Mouse (Mus musculus) R1 (cell line): ENCODE data around the gene Tardbp.

ENCODE experiments used
- DNase-seq: peaks from one replicate; pipeline ENCODE4 v3.0.0-alpha.2; 2018; ENCODE audit warnings: low read depth, low spot score

The Tardbp gene

GRCm38 (mm10) chr4:148626623-148627185 lies at the start of gene Tardbp:
Gene Tardbp (minus strand): TSS chr4:148627019.
- peak; percentile 95 for DNase-seq

- no peak for DNase-seq
Observed at GRCm38 (mm10) chr4:148676188-148676960, 49.6 kb upstream of the Tardbp start.

- DNase-seq, result no peak
Observed at GRCm38 (mm10) chr4:148675043-148675442, 48.2 kb upstream of the Tardbp start.

GRCm38 (mm10) chr4:148671230-148671947 lies 44.6 kb upstream of the Tardbp start:
- no peak for DNase-seq

- no peak for DNase-seq
Observed at GRCm38 (mm10) chr4:148667006-148667755, 40.4 kb upstream of the Tardbp start.

- no peak for DNase-seq
Observed at GRCm38 (mm10) chr4:148664021-148664420, 37.2 kb upstream of the Tardbp start.

GRCm38 (mm10) chr4:148663326-148663725 lies 36.5 kb upstream of the Tardbp start:
- DNase-seq, result no peak

GRCm38 (mm10) chr4:148662168-148662965 lies 35.5 kb upstream of the Tardbp start:
- DNase-seq, result peak; percentile 83

- DNase-seq, result no peak
Observed at GRCm38 (mm10) chr4:148660174-148660573, 33.4 kb upstream of the Tardbp start.

- no peak for DNase-seq
Observed at GRCm38 (mm10) chr4:148657776-148658175, 31.0 kb upstream of the Tardbp start.

GRCm38 (mm10) chr4:148656691-148657258 lies 30.0 kb upstream of the Tardbp start:
- no peak for DNase-seq

GRCm38 (mm10) chr4:148654701-148655398 lies 28.0 kb upstream of the Tardbp start:
- DNase-seq, result peak; percentile 95

- peak; percentile 71 for DNase-seq
Observed at GRCm38 (mm10) chr4:148651045-148651444, 24.2 kb upstream of the Tardbp start.

- peak; percentile 62 for DNase-seq
Observed at GRCm38 (mm10) chr4:148649309-148649708, 22.5 kb upstream of the Tardbp start.

- DNase-seq, result no peak
Observed at GRCm38 (mm10) chr4:148646616-148647015, 19.8 kb upstream of the Tardbp start.

GRCm38 (mm10) chr4:148644926-148645325 lies 18.1 kb upstream of the Tardbp start:
- DNase-seq, result no peak

GRCm38 (mm10) chr4:148644157-148644511 lies 17.3 kb upstream of the Tardbp start:
- peak; percentile 88 for DNase-seq

- no peak for DNase-seq
Observed at GRCm38 (mm10) chr4:148643291-148644156, 16.7 kb upstream of the Tardbp start, which contains the start of gene Gm572. Gene Gm572 (plus strand): TSS chr4:148643317.

- no peak for DNase-seq
Observed at GRCm38 (mm10) chr4:148641121-148641520, 14.3 kb upstream of the Tardbp start.
